Mouse (Mus musculus) c-Kit-negative CD71-positive TER-119-positive erythroid progenitor cells, embryonic 14.5 days (primary cell): Measurements from ENCODE around the gene Nphs1.

Experiments
- DNase-seq: peaks from one replicate; pipeline ENCODE4 v3.0.0-alpha.2; 2013; ENCODE audit warnings: low read depth, low spot score

The Nphs1 gene

GRCm38 (mm10) chr7:30457629-30458330 is at the start of gene Nphs1, which contains the start of gene Kirrel2:
Nphs1 (plus strand) TSS chr7:30458315.
Kirrel2 (minus strand) TSS chr7:30457690.
- DNase-seq = no peak

- DNase-seq = no peak
These were observed 49.5 kb upstream of the Nphs1 start for GRCm38 (mm10) chr7:30408639-30409038.

- DNase-seq = no peak
These were observed 48.3 kb upstream of the Nphs1 start for GRCm38 (mm10) chr7:30409789-30410188.

- DNase-seq = no peak
These were observed 47.1 kb upstream of the Nphs1 start for GRCm38 (mm10) chr7:30411023-30411422.

GRCm38 (mm10) chr7:30412735-30413147 is 45.4 kb upstream of the Nphs1 start:
- no peak for DNase-seq

GRCm38 (mm10) chr7:30413596-30413995 is 44.5 kb upstream of the Nphs1 start, which contains the start of gene Tyrobp:
Tyrobp (plus strand) TSS chr7:30413760.
- no peak for DNase-seq

- no peak for DNase-seq
These were observed 40.3 kb upstream of the Nphs1 start for GRCm38 (mm10) chr7:30417856-30418255.

- DNase-seq = no peak
These were observed 38.3 kb upstream of the Nphs1 start, which contains the start of gene Hcst for GRCm38 (mm10) chr7:30419561-30420499. Hcst (minus strand) TSS chr7:30419854.

- DNase-seq = no peak
These were observed 37.4 kb upstream of the Nphs1 start for GRCm38 (mm10) chr7:30420673-30421072.

GRCm38 (mm10) chr7:30421175-30421889 is 36.8 kb upstream of the Nphs1 start, which contains the start of gene Nfkbid:
Nfkbid (plus strand) TSS chr7:30421732.
- DNase-seq = peak; percentile 20

GRCm38 (mm10) chr7:30421890-30422435 is 36.2 kb upstream of the Nphs1 start:
- peak; percentile 21 for DNase-seq

GRCm38 (mm10) chr7:30422560-30422959 is 35.6 kb upstream of the Nphs1 start:
- no peak for DNase-seq

- no peak for DNase-seq
These were observed 35.0 kb upstream of the Nphs1 start for GRCm38 (mm10) chr7:30423071-30423641.

GRCm38 (mm10) chr7:30429327-30429726 is 28.8 kb upstream of the Nphs1 start:
- no peak for DNase-seq

- DNase-seq = no peak
These were observed 27.9 kb upstream of the Nphs1 start for GRCm38 (mm10) chr7:30430191-30430590.

- no peak for DNase-seq
These were observed 26.3 kb upstream of the Nphs1 start for GRCm38 (mm10) chr7:30431793-30432192.

GRCm38 (mm10) chr7:30434238-30434637 is 23.9 kb upstream of the Nphs1 start:
- DNase-seq = no peak

GRCm38 (mm10) chr7:30434701-30435100 is 23.4 kb upstream of the Nphs1 start:
- no peak for DNase-seq

GRCm38 (mm10) chr7:30435156-30435555 is 23.0 kb upstream of the Nphs1 start:
- DNase-seq = no peak

GRCm38 (mm10) chr7:30436879-30437278 is 21.2 kb upstream of the Nphs1 start:
- DNase-seq = no peak

GRCm38 (mm10) chr7:30439734-30440133 is 18.4 kb upstream of the Nphs1 start:
- no peak for DNase-seq
